Mouse (Mus musculus): ENCODE measurements at regions not wholly inside any gene's neighbourhood (a gene's known extent, or its start where the extent isn't known, plus 50 kb on each side); places are given as distances from the start of the nearest gene placed in this dataset.

GRCm38 (mm10) chr2:161338953-161339326 lies 230.1 kb upstream of the Chd6 start:
- no peak overlapping the region for H3K4me2 ChIP-seq (ENCODE audit: low read depth, severe bottlenecking)
- 31% methylated on average over 3 of the region's 3 CpGs for WGBS
- ATAC-seq (ENCODE audit: insufficient number of reproducible peaks, low FRiP score, low TSS enrichment, low read depth) = no peak
- H3K27me3 ChIP-seq (ENCODE audit: control insufficient read depth, insufficient read depth, low read length) = no peaks in the 10 kb centered on the region
- H3K9me3 ChIP-seq (ENCODE audit: control insufficient read depth, low read length) = no peaks in the 10 kb centered on the region
- no peak overlapping the region for H3K4me3 ChIP-seq (ENCODE audit: low read depth, low read length)
- H3K27ac ChIP-seq (replicated peaks; ENCODE audit: low read depth, low read length) = 0 out of 2 replicates have a peak overlapping the region, but pooled peaks have one; percentile 42
- H3K36me3 ChIP-seq (ENCODE audit: control insufficient read depth, insufficient read depth, low read length) = no peaks in the 10 kb centered on the region
- H3K9ac ChIP-seq (ENCODE audit: low read length) = no peak overlapping the region
- DNase-seq (ENCODE audit: low spot score) = peak; percentile 29
- H3K4me1 ChIP-seq (ENCODE audit: control insufficient read depth, insufficient read depth, low read length) = peaks cover 12% of the 10 kb centered on the region

GRCm38 (mm10) chr2:161332653-161333052 lies 223.8 kb upstream of the Chd6 start:
- DNase-seq (ENCODE audit: low spot score) (no peak), ATAC-seq (ENCODE audit: insufficient number of reproducible peaks, low FRiP score, low TSS enrichment, low read depth) (no peak)
- H3K9me3 ChIP-seq (ENCODE audit: control insufficient read depth, low read length) = no peaks in the 10 kb centered on the region
- WGBS = 45% methylated on average over 2 of the region's 2 CpGs
- H3K4me1 ChIP-seq (ENCODE audit: control insufficient read depth, insufficient read depth, low read length) = no peaks in the 10 kb centered on the region
- no peak overlapping the region for H3K27ac ChIP-seq (replicated peaks; ENCODE audit: low read depth, low read length)
- H3K36me3 ChIP-seq (ENCODE audit: control insufficient read depth, insufficient read depth, low read length) = no peaks in the 10 kb centered on the region
- H3K4me3 ChIP-seq (ENCODE audit: low read depth, low read length) = no peak overlapping the region
- H3K4me2 ChIP-seq (ENCODE audit: low read depth, severe bottlenecking) = no peak overlapping the region
- no peaks in the 10 kb centered on the region for H3K27me3 ChIP-seq (ENCODE audit: control insufficient read depth, insufficient read depth, low read length)
- H3K9ac ChIP-seq (ENCODE audit: low read length) = no peak overlapping the region

- 91% methylated on average over 10 of the region's 10 CpGs for WGBS
- no peak for DNase-seq (ENCODE audit: low spot score)
These were observed 223.0 kb upstream of the Chd6 start for GRCm38 (mm10) chr2:161331850-161332365.

GRCm38 (mm10) chr2:161302796-161303195 lies 193.9 kb upstream of the Chd6 start:
- WGBS = 35% methylated on average over 3 of the region's 3 CpGs
- no peak overlapping the region for H3K27ac ChIP-seq (replicated peaks; ENCODE audit: low read depth, low read length)
- ATAC-seq (ENCODE audit: insufficient number of reproducible peaks, low FRiP score, low TSS enrichment, low read depth) = no peak
- H3K4me3 ChIP-seq (ENCODE audit: low read depth, low read length) = no peak overlapping the region
- no peaks in the 10 kb centered on the region for H3K4me1 ChIP-seq (ENCODE audit: control insufficient read depth, insufficient read depth, low read length)
- H3K36me3 ChIP-seq (ENCODE audit: control insufficient read depth, insufficient read depth, low read length) = no peaks in the 10 kb centered on the region
- DNase-seq (ENCODE audit: low spot score) = no peak
- H3K4me2 ChIP-seq (ENCODE audit: low read depth, severe bottlenecking) = no peak overlapping the region
- H3K27me3 ChIP-seq (ENCODE audit: control insufficient read depth, insufficient read depth, low read length) = no peaks in the 10 kb centered on the region
- no peak overlapping the region for H3K9ac ChIP-seq (ENCODE audit: low read length)
- no peaks in the 10 kb centered on the region for H3K9me3 ChIP-seq (ENCODE audit: control insufficient read depth, low read length)

More at GRCm38 (mm10) chr2:161331850-161332365, 223.0 kb upstream of the Chd6 start:
- Histone ChIP-seq H3K4me1 (ENCODE audit: control insufficient read depth, insufficient read depth, low read length) (no peaks in the 10 kb centered on the region), H3K9ac (ENCODE audit: low read length) (no peak overlapping the region), H3K4me2 (ENCODE audit: low read depth, severe bottlenecking) (no peak overlapping the region), H3K36me3 (ENCODE audit: control insufficient read depth, insufficient read depth, low read length) (no peaks in the 10 kb centered on the region), H3K9me3 (ENCODE audit: control insufficient read depth, low read length) (no peaks in the 10 kb centered on the region), H3K4me3 (ENCODE audit: low read depth, low read length) (no peak overlapping the region), H3K27ac (replicated peaks; ENCODE audit: low read depth, low read length) (no peak overlapping the region), H3K27me3 (ENCODE audit: control insufficient read depth, insufficient read depth, low read length) (no peaks in the 10 kb centered on the region)
- ATAC-seq (ENCODE audit: insufficient number of reproducible peaks, low FRiP score, low TSS enrichment, low read depth) = no peak

GRCm38 (mm10) chr2:161268861-161269413 lies 160.1 kb upstream of the Chd6 start:
- ATAC-seq (ENCODE audit: insufficient number of reproducible peaks, low FRiP score, low TSS enrichment, low read depth) (no peak), DNase-seq (ENCODE audit: low spot score) (peak; percentile 48)
- Histone ChIP-seq H3K4me2 (ENCODE audit: low read depth, severe bottlenecking) (no peak overlapping the region), H3K27ac (replicated peaks; ENCODE audit: low read depth, low read length) (no peak overlapping the region; the same call in 1 of the 2 replicates), H3K36me3 (ENCODE audit: control insufficient read depth, insufficient read depth, low read length) (no peaks in the 10 kb centered on the region), H3K9ac (ENCODE audit: low read length) (no peak overlapping the region), H3K27me3 (ENCODE audit: control insufficient read depth, insufficient read depth, low read length) (no peaks in the 10 kb centered on the region), H3K4me1 (ENCODE audit: control insufficient read depth, insufficient read depth, low read length) (0 out of 2 replicates have a peak, but pooled peaks cover 3% of the 10 kb centered on the region), H3K4me3 (ENCODE audit: low read depth, low read length) (no peak overlapping the region), H3K9me3 (ENCODE audit: control insufficient read depth, low read length) (no peaks in the 10 kb centered on the region)
- 30% methylated on average over 9 of the region's 9 CpGs for WGBS

GRCm38 (mm10) chr2:161266476-161266875 lies 157.6 kb upstream of the Chd6 start:
- no peaks in the 10 kb centered on the region for H3K9me3 ChIP-seq (ENCODE audit: control insufficient read depth, low read length)
- no peaks in the 10 kb centered on the region for H3K27me3 ChIP-seq (ENCODE audit: control insufficient read depth, insufficient read depth, low read length)
- no peak for DNase-seq (ENCODE audit: low spot score)
- H3K4me3 ChIP-seq (ENCODE audit: low read depth, low read length) = no peak overlapping the region
- H3K9ac ChIP-seq (ENCODE audit: low read length) = no peak overlapping the region
- H3K36me3 ChIP-seq (ENCODE audit: control insufficient read depth, insufficient read depth, low read length) = no peaks in the 10 kb centered on the region
- 0 out of 2 replicates have a peak, but pooled peaks cover 3% of the 10 kb centered on the region for H3K4me1 ChIP-seq (ENCODE audit: control insufficient read depth, insufficient read depth, low read length)
- no peak overlapping the region for H3K27ac ChIP-seq (replicated peaks; ENCODE audit: low read depth, low read length)
- no peak overlapping the region for H3K4me2 ChIP-seq (ENCODE audit: low read depth, severe bottlenecking)
- 58% methylated on average over 5 of the region's 5 CpGs for WGBS
- ATAC-seq (ENCODE audit: insufficient number of reproducible peaks, low FRiP score, low TSS enrichment, low read depth) = no peak

- H3K4me2 ChIP-seq (ENCODE audit: low read depth, severe bottlenecking) = no peak overlapping the region
- H3K4me1 ChIP-seq (ENCODE audit: control insufficient read depth, insufficient read depth, low read length) = 0 out of 2 replicates have a peak, but pooled peaks cover 3% of the 10 kb centered on the region
- WGBS = 38% methylated on average over 8 of the region's 8 CpGs
- H3K27ac ChIP-seq (replicated peaks; ENCODE audit: low read depth, low read length) = no peak overlapping the region
- no peaks in the 10 kb centered on the region for H3K36me3 ChIP-seq (ENCODE audit: control insufficient read depth, insufficient read depth, low read length)
- H3K27me3 ChIP-seq (ENCODE audit: control insufficient read depth, insufficient read depth, low read length) = no peaks in the 10 kb centered on the region
- ATAC-seq (ENCODE audit: insufficient number of reproducible peaks, low FRiP score, low TSS enrichment, low read depth) = no peak
- H3K9me3 ChIP-seq (ENCODE audit: control insufficient read depth, low read length) = no peaks in the 10 kb centered on the region
- H3K9ac ChIP-seq (ENCODE audit: low read length) = no peak overlapping the region
- DNase-seq (ENCODE audit: low spot score) = no peak
- H3K4me3 ChIP-seq (ENCODE audit: low read depth, low read length) = no peak overlapping the region
These were observed 156.3 kb upstream of the Chd6 start for GRCm38 (mm10) chr2:161265211-161265610.

GRCm38 (mm10) chr2:161252761-161253160 lies 143.9 kb upstream of the Chd6 start:
- ATAC-seq (ENCODE audit: insufficient number of reproducible peaks, low FRiP score, low TSS enrichment, low read depth) (no peak), DNase-seq (ENCODE audit: low spot score) (no peak)
- no peaks in the 10 kb centered on the region for H3K36me3 ChIP-seq (ENCODE audit: control insufficient read depth, insufficient read depth, low read length)
- H3K4me2 ChIP-seq (ENCODE audit: low read depth, severe bottlenecking) = no peak overlapping the region
- no peaks in the 10 kb centered on the region for H3K4me1 ChIP-seq (ENCODE audit: control insufficient read depth, insufficient read depth, low read length)
- H3K27ac ChIP-seq (replicated peaks; ENCODE audit: low read depth, low read length) = no peak overlapping the region
- H3K4me3 ChIP-seq (ENCODE audit: low read depth, low read length) = no peak overlapping the region
- WGBS = 89% methylated on average over 2 of the region's 2 CpGs
- no peak overlapping the region for H3K9ac ChIP-seq (ENCODE audit: low read length)
- no peaks in the 10 kb centered on the region for H3K9me3 ChIP-seq (ENCODE audit: control insufficient read depth, low read length)
- H3K27me3 ChIP-seq (ENCODE audit: control insufficient read depth, insufficient read depth, low read length) = no peaks in the 10 kb centered on the region

GRCm38 (mm10) chr2:161241665-161242064 lies 132.8 kb upstream of the Chd6 start:
- no peak overlapping the region for H3K9ac ChIP-seq (ENCODE audit: low read length)
- H3K4me3 ChIP-seq (ENCODE audit: low read depth, low read length) = no peak overlapping the region
- H3K27me3 ChIP-seq (ENCODE audit: control insufficient read depth, insufficient read depth, low read length) = no peaks in the 10 kb centered on the region
- ATAC-seq (ENCODE audit: insufficient number of reproducible peaks, low FRiP score, low TSS enrichment, low read depth) (no peak), DNase-seq (ENCODE audit: low spot score) (no peak)
- no peak overlapping the region for H3K27ac ChIP-seq (replicated peaks; ENCODE audit: low read depth, low read length)
- no peaks in the 10 kb centered on the region for H3K4me1 ChIP-seq (ENCODE audit: control insufficient read depth, insufficient read depth, low read length)
- WGBS = 72% methylated on average over 6 of the region's 6 CpGs
- H3K4me2 ChIP-seq (ENCODE audit: low read depth, severe bottlenecking) = no peak overlapping the region
- no peaks in the 10 kb centered on the region for H3K36me3 ChIP-seq (ENCODE audit: control insufficient read depth, insufficient read depth, low read length)
- no peaks in the 10 kb centered on the region for H3K9me3 ChIP-seq (ENCODE audit: control insufficient read depth, low read length)
